Mouse (Mus musculus) lung, embryonic 14.5 days (tissue): ENCODE measurements around the gene Vwa2. TPM values are rescaled to one million over a fixed set of nuclear protein-coding genes. Genes with fewer than 3 reads are reported as not detected.

Experiments
- ATAC-seq: fragments of 200-750 bp; cut with Nextera tagmentation; 2 replicates; pipeline ENCODE4 v1.8.0; 2017; ENCODE audit warnings: mild to moderate bottlenecking, moderate TSS enrichment, moderate library complexity; ENCODE audit not compliant: insufficient read depth
- DNase-seq: peaks from one replicate; pipeline ENCODE4 v3.0.0-alpha.2; 2015
- H3K27ac ChIP-seq: fragments of 300-500 bp; sonication (generic); 2 replicates; pipeline ENCODE4 v1.5.1; 2014; ENCODE audit warnings: low read depth, mild to moderate bottlenecking, moderate library complexity
- H3K27me3 ChIP-seq: fragments of 300-500 bp; sonication (generic); 2 replicates; pipeline ENCODE4 v1.6.1; 2014; ENCODE audit warnings: low read length, control low read depth; ENCODE audit not compliant: insufficient read depth
- H3K36me3 ChIP-seq: fragments of 300-500 bp; sonication (generic); 2 replicates; pipeline ENCODE4 v1.6.1; 2014; ENCODE audit warnings: control low read depth; ENCODE audit not compliant: insufficient read depth
- H3K4me1 ChIP-seq: fragments of 300-500 bp; sonication (generic); 2 replicates; pipeline ENCODE4 v1.6.1; 2014; ENCODE audit warnings: antibody characterized with exemption, control low read depth; ENCODE audit not compliant: insufficient read depth
- H3K4me2 ChIP-seq: fragments of 300-500 bp; sonication (generic); 2 replicates; pipeline ENCODE4 v1.6.1; 2014; ENCODE audit warnings: mild to moderate bottlenecking
- H3K4me3 ChIP-seq: fragments of 300-500 bp; sonication (generic); 2 replicates; pipeline ENCODE4 v1.5.1; 2014; ENCODE audit warnings: low read depth, low read length
- H3K9ac ChIP-seq: fragments of 300-500 bp; sonication (generic); 2 replicates; pipeline ENCODE4 v1.6.1; 2014
- H3K9me3 ChIP-seq: fragments of 300-500 bp; sonication (generic); 2 replicates; pipeline ENCODE4 v1.6.1; 2016; ENCODE audit warnings: low read depth, low read length, control low read depth
- CTCF ChIP-seq: IDR thresholded peaks from 2 replicates; pipeline ENCODE4 v1.5.1; 2016; ENCODE audit warnings: antibody characterized with exemption, low read depth
- WGBS: fragments of 180-500 bp; shearing (Covaris S2); extraction: QIAGEN DNeasy Blood & Tissue Kit; methylation state at CpG from one replicate; pipeline ENCODE4 v1.1.7; 2014; 5-methylcytosine and 5-hydroxymethylcytosine counted together
- polyA plus RNA-seq: library from polyadenylated mRNA; unstranded; fragments of >200 nt; fragmentation: Nextera tagmentation; extraction: Ambion mirVana; gene quantifications from 2 replicates; pipeline ENCODE4 v1.2.1, GENCODE M21; 2014

The Vwa2 gene
- polyA plus RNA-seq, 1 experiment from 2014 or later, result 11.5 TPM

DNA sequence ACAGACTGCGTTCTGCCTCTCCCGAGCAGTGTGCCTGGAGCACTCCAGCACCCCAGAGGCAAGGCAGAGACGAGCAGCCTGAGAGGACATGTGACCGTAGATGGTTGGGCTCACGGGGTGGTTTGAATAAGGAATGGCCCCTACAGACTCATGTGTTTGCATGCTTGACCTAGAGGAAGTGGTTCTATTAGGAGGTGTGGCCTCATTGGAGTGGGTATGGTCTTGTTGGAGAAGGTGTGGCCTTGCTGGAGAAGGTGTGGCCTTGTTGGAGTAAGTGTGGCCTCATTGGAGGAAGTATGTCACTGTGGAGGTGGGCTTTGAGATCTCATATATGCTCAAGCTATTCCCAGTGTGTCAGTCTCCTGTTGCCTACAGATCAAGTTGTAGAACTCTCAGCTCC is 63.9 kb downstream of the Vwa2 start:
- Histone ChIP-seq H3K27ac (no peak overlapping the region), H3K27me3 (no peaks in the 10 kb centered on the region), H3K4me2 (no peak overlapping the region), H3K36me3 (no peaks in the 10 kb centered on the region), H3K4me1 (no peaks in the 10 kb centered on the region), H3K9me3 (no peaks in the 10 kb centered on the region), H3K4me3 (no peak overlapping the region), H3K9ac (no peak overlapping the region)
- 88% methylated on average over 5 of the region's 5 CpGs for WGBS
- DNase-seq (no peak), ATAC-seq (no peak; the same call in 1 of the 2 replicates)
- TF ChIP-seq CTCF, result no peak

DNA sequence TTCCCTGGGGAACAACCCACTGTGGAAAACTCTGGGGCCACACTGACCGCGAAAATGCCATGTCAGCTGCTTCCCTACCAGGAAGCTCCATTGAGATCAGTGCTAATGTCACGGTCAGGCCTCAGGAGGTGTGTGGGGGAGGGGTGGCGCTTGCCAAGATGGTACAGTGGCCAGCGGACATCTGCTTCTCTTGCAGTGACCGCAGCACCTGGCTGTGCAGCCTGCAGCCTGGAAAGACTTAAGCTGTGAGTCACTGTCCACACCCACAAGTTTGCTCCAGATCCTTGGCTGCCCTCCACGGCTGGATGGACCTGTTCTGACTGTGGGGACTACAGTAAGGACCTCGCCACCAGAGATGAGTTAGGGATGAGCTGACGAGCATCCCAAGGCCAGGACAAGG is 65.8 kb downstream of the Vwa2 start:
- no peaks in the 10 kb centered on the region for H3K27me3 ChIP-seq
- no peak for TF ChIP-seq CTCF
- no peak overlapping the region for H3K4me2 ChIP-seq
- H3K4me1 ChIP-seq, result no peaks in the 10 kb centered on the region
- no peaks in the 10 kb centered on the region for H3K9me3 ChIP-seq
- 77% methylated on average over 9 of the region's 9 CpGs for WGBS
- H3K9ac ChIP-seq, result no peak overlapping the region
- H3K36me3 ChIP-seq, result no peaks in the 10 kb centered on the region
- no peak overlapping the region for H3K4me3 ChIP-seq
- no peak for DNase-seq
- H3K27ac ChIP-seq, result no peak overlapping the region
- no peak for ATAC-seq

DNA sequence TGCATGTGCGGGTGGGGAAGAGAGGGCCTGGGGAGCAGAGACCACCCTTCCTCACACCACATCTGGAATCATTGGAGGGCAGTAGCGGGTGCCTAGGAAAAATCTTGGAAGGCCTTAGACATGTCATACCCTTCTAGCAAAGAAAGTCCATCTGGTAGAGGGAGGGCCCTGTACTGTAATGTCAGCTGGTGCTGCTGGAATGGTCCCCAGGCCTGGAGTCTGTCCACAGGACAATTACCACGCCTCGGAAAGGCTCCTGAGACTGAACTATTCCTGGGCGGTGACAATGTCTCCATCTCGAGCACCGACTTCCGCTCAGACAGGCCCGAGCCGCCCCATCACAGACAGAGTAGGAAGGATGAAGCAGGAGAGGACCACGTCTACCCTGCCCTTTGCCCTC is 66.5 kb downstream of the Vwa2 start:
- H3K9ac ChIP-seq, result no peak overlapping the region
- H3K27me3 ChIP-seq, result no peaks in the 10 kb centered on the region
- no peak overlapping the region for H3K27ac ChIP-seq
- 78% methylated on average over 11 of the region's 11 CpGs for WGBS
- H3K4me1 ChIP-seq, result no peaks in the 10 kb centered on the region
- ATAC-seq (no peak), DNase-seq (no peak)
- no peak overlapping the region for H3K4me3 ChIP-seq
- no peak overlapping the region for H3K4me2 ChIP-seq
- TF ChIP-seq CTCF, result no peak
- no peaks in the 10 kb centered on the region for H3K9me3 ChIP-seq
- no peaks in the 10 kb centered on the region for H3K36me3 ChIP-seq

- Histone ChIP-seq H3K9me3 (no peaks in the 10 kb centered on the region), H3K4me2 (no peak overlapping the region), H3K27ac (no peak overlapping the region), H3K4me3 (no peak overlapping the region), H3K9ac (no peak overlapping the region), H3K27me3 (no peaks in the 10 kb centered on the region), H3K36me3 (no peaks in the 10 kb centered on the region), H3K4me1 (no peaks in the 10 kb centered on the region)
- no peak for ATAC-seq
- no peak for TF ChIP-seq CTCF
- DNase-seq, result no peak
- 82% methylated on average over 7 of the region's 7 CpGs for whole genome bisulfite sequencing
Measured at GRCm38 (mm10) chr19:56942216-56942615, 68.2 kb downstream of the Vwa2 start.

DNA sequence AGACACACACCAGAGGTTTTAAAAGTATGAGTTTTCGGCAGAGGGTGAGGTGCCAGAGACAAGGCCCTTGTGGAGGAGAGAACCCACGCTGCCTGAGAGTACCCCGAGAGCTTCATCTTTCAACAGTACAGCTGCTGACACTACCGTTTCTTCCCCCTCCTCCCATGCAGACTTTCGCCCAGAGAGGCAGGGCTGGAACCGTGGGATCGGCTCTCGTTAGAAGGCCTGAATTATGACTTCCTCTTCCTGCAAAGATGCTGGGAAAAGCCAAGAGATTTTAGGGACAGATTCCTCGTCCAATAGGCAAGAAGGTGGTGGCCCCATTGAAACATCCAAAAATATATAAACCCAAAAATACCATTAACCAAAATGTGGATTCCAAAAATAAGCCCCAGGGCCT is 70.2 kb downstream of the Vwa2 start:
- Histone ChIP-seq H3K9ac (no peak overlapping the region), H3K4me2 (no peak overlapping the region), H3K4me3 (no peak overlapping the region), H3K4me1 (no peaks in the 10 kb centered on the region), H3K9me3 (no peaks in the 10 kb centered on the region), H3K36me3 (no peaks in the 10 kb centered on the region), H3K27me3 (no peaks in the 10 kb centered on the region), H3K27ac (peak overlapping the region; percentile 60)
- no peak for TF ChIP-seq CTCF
- ATAC-seq (peak; percentile 60; the same call in 1 of the 2 replicates), DNase-seq (peak; percentile 63)
- 44% methylated on average over 9 of the region's 9 CpGs for WGBS

DNA sequence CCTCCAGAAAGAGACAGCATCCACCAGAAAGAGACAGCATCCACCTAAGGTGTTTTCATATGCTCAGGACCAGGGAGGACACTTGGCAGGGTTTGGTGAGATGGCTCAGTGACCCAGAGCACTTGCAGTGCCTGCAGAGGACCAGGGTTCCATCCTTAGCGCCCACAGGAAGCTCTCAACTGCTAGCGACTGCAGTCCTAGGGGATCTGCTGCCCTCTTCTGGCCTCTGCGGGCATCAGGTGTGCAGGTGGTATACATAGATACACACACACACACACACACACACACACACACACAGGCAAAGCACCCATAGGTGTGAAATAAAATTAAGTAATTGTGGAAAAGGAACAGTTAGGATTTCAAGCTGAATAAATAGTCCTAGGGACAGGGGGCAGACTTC is 70.8 kb downstream of the Vwa2 start:
- ATAC-seq, result no peak
- 93% methylated on average over 3 of the region's 3 CpGs for WGBS

DNA sequence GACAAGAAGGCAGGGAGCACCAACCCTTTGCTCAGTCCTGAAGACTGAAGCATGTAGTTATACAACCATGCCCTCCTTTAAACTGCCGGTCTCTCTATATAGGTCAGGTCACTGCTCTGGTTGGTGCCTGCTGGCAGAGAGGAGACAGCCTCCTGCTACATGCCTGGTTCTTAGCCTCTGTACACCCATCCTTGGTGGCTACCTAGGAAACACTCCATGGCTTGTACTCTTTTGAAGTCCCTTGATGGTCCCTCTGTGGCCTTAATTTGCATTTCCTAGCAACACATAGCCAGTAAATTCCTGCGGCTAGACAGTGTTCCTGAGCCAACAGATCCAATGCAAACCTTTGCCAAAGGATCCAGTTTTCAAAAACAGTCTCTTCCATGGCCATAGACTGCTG is 71.6 kb downstream of the Vwa2 start:
- Histone ChIP-seq H3K4me3 (no peak overlapping the region), H3K36me3 (no peaks in the 10 kb centered on the region), H3K4me2 (no peak overlapping the region), H3K9me3 (no peaks in the 10 kb centered on the region), H3K27me3 (no peaks in the 10 kb centered on the region), H3K4me1 (no peaks in the 10 kb centered on the region), H3K9ac (no peak overlapping the region), H3K27ac (no peak overlapping the region)
- no peak for TF ChIP-seq CTCF
- 85% methylated on average over 2 of the region's 2 CpGs for WGBS
- no peak for DNase-seq
- no peak for ATAC-seq

More for the DNA sequence above, 70.8 kb downstream of the Vwa2 start:
- Histone ChIP-seq H3K36me3 (no peaks in the 10 kb centered on the region), H3K4me3 (no peak overlapping the region), H3K27me3 (no peaks in the 10 kb centered on the region), H3K27ac (peak overlapping the region; percentile 60), H3K4me1 (no peaks in the 10 kb centered on the region), H3K4me2 (no peak overlapping the region), H3K9ac (no peak overlapping the region), H3K9me3 (no peaks in the 10 kb centered on the region)
- TF ChIP-seq CTCF, result no peak
- DNase-seq, result no peak

DNA sequence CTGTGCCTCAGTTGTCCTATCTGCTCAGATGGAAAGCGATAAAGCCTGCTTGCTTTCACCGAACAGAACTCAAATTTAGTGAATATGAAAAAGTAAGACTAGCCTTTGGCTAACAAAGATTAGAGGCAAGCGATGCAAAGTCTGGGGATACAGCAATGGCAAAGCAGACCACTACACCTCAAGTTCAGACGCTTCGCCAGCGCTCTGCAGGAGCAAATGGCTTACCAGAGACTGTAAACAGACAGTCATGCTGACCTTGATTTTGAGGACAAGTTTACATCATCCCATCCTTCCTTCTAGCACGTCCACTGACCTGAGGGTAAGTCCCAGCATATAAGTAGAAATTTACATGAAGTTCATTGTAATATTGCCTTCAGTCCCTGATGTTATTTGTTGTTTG is 72.2 kb downstream of the Vwa2 start:
- Histone ChIP-seq H3K4me3 (no peak overlapping the region), H3K9me3 (no peaks in the 10 kb centered on the region), H3K4me2 (no peak overlapping the region), H3K27me3 (no peaks in the 10 kb centered on the region), H3K4me1 (no peaks in the 10 kb centered on the region), H3K27ac (no peak overlapping the region), H3K36me3 (no peaks in the 10 kb centered on the region), H3K9ac (no peak overlapping the region)
- no peak for DNase-seq
- no peak for TF ChIP-seq CTCF
- 88% methylated on average over 7 of the region's 7 CpGs for WGBS
- ATAC-seq, result no peak
